Mouse (Mus musculus) limb, embryonic 15.5 days (tissue): ENCODE measurements around the gene Rbp7. TPM values are rescaled to one million over a fixed set of nuclear protein-coding genes. Genes with fewer than 3 reads are reported as not detected.

Source experiments
- ATAC-seq: fragments of 200-750 bp; cut with Nextera tagmentation; 2 replicates; pipeline ENCODE4 v1.8.0; 2017; ENCODE audit warnings: low read depth, moderate TSS enrichment; ENCODE audit not compliant: insufficient number of reproducible peaks, low FRiP score, low TSS enrichment
- H3K27ac ChIP-seq: fragments of 300-500 bp; sonication (generic); 2 replicates; pipeline ENCODE4 v1.5.1; 2015; ENCODE audit warnings: moderate library complexity, mild to moderate bottlenecking, inconsistent platforms
- H3K27me3 ChIP-seq: fragments of 300-500 bp; sonication (generic); 2 replicates; pipeline ENCODE4 v1.6.1; 2015; ENCODE audit warnings: inconsistent platforms
- H3K36me3 ChIP-seq: fragments of 300-500 bp; sonication (generic); 2 replicates; pipeline ENCODE4 v1.6.1; 2015; ENCODE audit warnings: inconsistent platforms
- H3K4me1 ChIP-seq: fragments of 300-500 bp; sonication (generic); 2 replicates; pipeline ENCODE4 v1.6.1; 2015; ENCODE audit warnings: inconsistent platforms
- H3K4me2 ChIP-seq: fragments of 300-500 bp; sonication (generic); 2 replicates; pipeline ENCODE4 v1.6.1; 2015; ENCODE audit warnings: mild to moderate bottlenecking, inconsistent platforms
- H3K4me3 ChIP-seq: fragments of 300-500 bp; sonication (generic); 2 replicates; pipeline ENCODE4 v1.5.1; 2015; ENCODE audit warnings: mild to moderate bottlenecking, inconsistent platforms
- H3K9ac ChIP-seq: fragments of 300-500 bp; sonication (generic); 2 replicates; pipeline ENCODE4 v1.6.1; 2015; ENCODE audit warnings: inconsistent platforms
- H3K9me3 ChIP-seq: fragments of 300-500 bp; sonication (generic); 2 replicates; pipeline ENCODE4 v1.6.1; 2016; ENCODE audit warnings: inconsistent platforms
- whole genome bisulfite sequencing: fragments of 180-500 bp; shearing (Covaris S2); methylation state at CpG from one replicate; pipeline ENCODE4 v1.1.7; 2015; 5-methylcytosine and 5-hydroxymethylcytosine counted together
- polyA plus RNA-seq: library from polyadenylated mRNA; unstranded; fragments of >200 nt; fragmentation: Nextera tagmentation; extraction: Ambion mirVana; gene quantifications from 2 replicates; pipeline ENCODE4 v1.2.1, GENCODE M21; 2015

Rbp7 gene
- 1.0 and 1.5 TPM in 2 replicates for polyA plus RNA-seq

- H3K9ac ChIP-seq = no peak within 1 kb of the TSS
- 61% methylated on average over 8 of the region's 8 CpGs for WGBS
- no peak for ATAC-seq
Observed at GRCm38 (mm10) chr4:149454879-149455278, at the start of gene Rbp7. Rbp7 (minus strand) TSS chr4:149454978.

GRCm38 (mm10) chr4:149504363-149504762, 49.6 kb upstream of the Rbp7 start:
- 52% methylated on average over 5 of the region's 5 CpGs for WGBS
- Histone ChIP-seq H3K4me2 (no peak overlapping the region), H3K9ac (no peak overlapping the region), H3K4me3 (no peak overlapping the region), H3K27ac (peak overlapping the region; percentile 74), H3K4me1 (peaks cover 5% of the 10 kb centered on the region; the same call in 1 of the 2 replicates), H3K9me3 (no peaks in the 10 kb centered on the region), H3K27me3 (no peaks in the 10 kb centered on the region), H3K36me3 (peaks cover 34% of the 10 kb centered on the region)
- ATAC-seq = no peak

More at GRCm38 (mm10) chr4:149454879-149455278, at the start of gene Rbp7:
- H3K9me3 ChIP-seq = no peaks in the 10 kb centered on the region
- H3K27me3 ChIP-seq = no peaks in the 10 kb centered on the region
- H3K27ac ChIP-seq = no peak within 1 kb of the TSS
- H3K4me3 ChIP-seq = no peak within 1 kb of the TSS
- H3K4me2 ChIP-seq = no peak within 1 kb of the TSS
- H3K36me3 ChIP-seq = no peaks in the 10 kb centered on the region
- H3K4me1 ChIP-seq = no peaks in the 10 kb centered on the region

- no peak for ATAC-seq
- Histone ChIP-seq H3K36me3 (peaks cover 65% of the 10 kb centered on the region), H3K9ac (no peak overlapping the region), H3K4me1 (peaks cover 3% of the 10 kb centered on the region), H3K27me3 (no peaks in the 10 kb centered on the region), H3K27ac (no peak overlapping the region), H3K4me3 (no peak overlapping the region), H3K9me3 (no peaks in the 10 kb centered on the region), H3K4me2 (no peak overlapping the region)
- WGBS = 89% methylated on average over 5 of the region's 5 CpGs
Observed at GRCm38 (mm10) chr4:149499790-149500189, 45.0 kb upstream of the Rbp7 start.

GRCm38 (mm10) chr4:149498901-149499300, 44.1 kb upstream of the Rbp7 start:
- Histone ChIP-seq H3K27ac (no peak overlapping the region), H3K4me2 (no peak overlapping the region), H3K9ac (no peak overlapping the region), H3K4me1 (no peaks in the 10 kb centered on the region; the same call in 1 of the 2 replicates), H3K27me3 (no peaks in the 10 kb centered on the region), H3K4me3 (no peak overlapping the region), H3K9me3 (no peaks in the 10 kb centered on the region), H3K36me3 (peaks cover 74% of the 10 kb centered on the region)
- no peak for ATAC-seq
- 90% methylated on average over 8 of the region's 8 CpGs for WGBS

GRCm38 (mm10) chr4:149496612-149497011, 41.8 kb upstream of the Rbp7 start:
- WGBS = 54% methylated on average over 2 of the region's 2 CpGs
- Histone ChIP-seq H3K4me3 (no peak overlapping the region), H3K27me3 (no peaks in the 10 kb centered on the region), H3K4me1 (no peaks in the 10 kb centered on the region; the same call in 1 of the 2 replicates), H3K9me3 (no peaks in the 10 kb centered on the region), H3K27ac (0 out of 2 replicates have a peak overlapping the region, but pooled peaks have one; percentile 3), H3K9ac (no peak overlapping the region), H3K36me3 (peaks cover 75% of the 10 kb centered on the region), H3K4me2 (no peak overlapping the region)
- no peak for ATAC-seq

GRCm38 (mm10) chr4:149491151-149491550, 36.4 kb upstream of the Rbp7 start:
- Histone ChIP-seq H3K4me2 (no peak overlapping the region), H3K27ac (no peak overlapping the region), H3K9ac (no peak overlapping the region), H3K27me3 (no peaks in the 10 kb centered on the region), H3K36me3 (peaks cover 80% of the 10 kb centered on the region), H3K9me3 (no peaks in the 10 kb centered on the region), H3K4me3 (no peak overlapping the region), H3K4me1 (peaks cover 12% of the 10 kb centered on the region)
- no peak for ATAC-seq
- 93% methylated on average over 3 of the region's 3 CpGs for WGBS

- WGBS = 94% methylated on average over 14 of the region's 14 CpGs
- ATAC-seq = no peak
- Histone ChIP-seq H3K9me3 (no peaks in the 10 kb centered on the region), H3K27ac (no peak overlapping the region), H3K4me3 (no peak overlapping the region), H3K4me1 (peaks cover 14% of the 10 kb centered on the region), H3K27me3 (no peaks in the 10 kb centered on the region), H3K36me3 (peaks cover 67% of the 10 kb centered on the region), H3K4me2 (no peak overlapping the region), H3K9ac (no peak overlapping the region)
Observed at GRCm38 (mm10) chr4:149489415-149490240, 34.9 kb upstream of the Rbp7 start.

- Histone ChIP-seq H3K27ac (no peak overlapping the region), H3K9me3 (no peaks in the 10 kb centered on the region), H3K4me1 (peaks cover 21% of the 10 kb centered on the region), H3K36me3 (peaks cover 50% of the 10 kb centered on the region), H3K4me2 (no peak overlapping the region), H3K27me3 (no peaks in the 10 kb centered on the region), H3K9ac (no peak overlapping the region), H3K4me3 (no peak overlapping the region)
- 86% methylated on average over 12 of the region's 12 CpGs for WGBS
- no peak for ATAC-seq
Observed at GRCm38 (mm10) chr4:149487729-149488128, 33.0 kb upstream of the Rbp7 start.

- Histone ChIP-seq H3K36me3 (peaks cover 37% of the 10 kb centered on the region), H3K27ac (peak overlapping the region; percentile 80), H3K4me3 (peak overlapping the region; percentile 65), H3K9me3 (no peaks in the 10 kb centered on the region), H3K4me1 (peaks cover 21% of the 10 kb centered on the region), H3K4me2 (peak overlapping the region; percentile 65), H3K9ac (peak overlapping the region; percentile 68), H3K27me3 (no peaks in the 10 kb centered on the region)
- WGBS = under 1% methylated on average over 10 of the region's 10 CpGs
- no peak for ATAC-seq
Observed at GRCm38 (mm10) chr4:149485825-149486206, 31.0 kb upstream of the Rbp7 start.

- ATAC-seq = peak; percentile 94
- H3K4me1 ChIP-seq = peaks cover 21% of the 10 kb centered on the region
- H3K9me3 ChIP-seq = no peaks in the 10 kb centered on the region
- H3K27me3 ChIP-seq = no peaks in the 10 kb centered on the region
- peaks cover 34% of the 10 kb centered on the region for H3K36me3 ChIP-seq
- 0% methylated on average over 60 of the region's 60 CpGs for WGBS
- H3K4me2 ChIP-seq = peak within 1 kb of the TSS; percentile 65
- peak within 1 kb of the TSS; percentile 65 for H3K4me3 ChIP-seq
- peak within 1 kb of the TSS; percentile 68 for H3K9ac ChIP-seq
- H3K27ac ChIP-seq = peak within 1 kb of the TSS; percentile 80
Observed at GRCm38 (mm10) chr4:149485053-149485824, 30.5 kb upstream of the Rbp7 start, which contains the start of the genes Nmnat1 and Lzic. Nmnat1 (minus strand) TSS chr4:149485202. Lzic (plus strand) TSS chr4:149485229.

- H3K27ac ChIP-seq = peak overlapping the region; percentile 80; the same call in 1 of the 2 replicates
- H3K4me3 ChIP-seq = peak overlapping the region; percentile 65
- 47% methylated on average over 3 of the region's 3 CpGs for WGBS
- H3K4me1 ChIP-seq = peaks cover 21% of the 10 kb centered on the region
- peak overlapping the region; percentile 65 for H3K4me2 ChIP-seq
- no peak for ATAC-seq
- peaks cover 27% of the 10 kb centered on the region for H3K36me3 ChIP-seq
- H3K9ac ChIP-seq = peak overlapping the region; percentile 68
- H3K9me3 ChIP-seq = no peaks in the 10 kb centered on the region
- no peaks in the 10 kb centered on the region for H3K27me3 ChIP-seq
Observed at GRCm38 (mm10) chr4:149484566-149484965, 29.8 kb upstream of the Rbp7 start.

GRCm38 (mm10) chr4:149477078-149477477, 22.3 kb upstream of the Rbp7 start, which contains the start of gene Tmem274:
Tmem274 (plus strand) TSS chr4:149477378.
- H3K27ac ChIP-seq = no peak within 1 kb of the TSS
- H3K27me3 ChIP-seq = no peaks in the 10 kb centered on the region
- no peak for ATAC-seq
- no peaks in the 10 kb centered on the region for H3K9me3 ChIP-seq
- H3K4me1 ChIP-seq = no peaks in the 10 kb centered on the region
- H3K4me3 ChIP-seq = no peak within 1 kb of the TSS
- peaks cover 25% of the 10 kb centered on the region for H3K36me3 ChIP-seq
- H3K9ac ChIP-seq = no peak within 1 kb of the TSS
- 85% methylated on average over 11 of the region's 11 CpGs for WGBS
- H3K4me2 ChIP-seq = no peak within 1 kb of the TSS
